Mouse (Mus musculus) ovary, postnatal 14 days (tissue): Measurements from ENCODE around the gene Atxn7l1.

Experiments
- DNase-seq: peaks from one replicate; pipeline ENCODE4 v3.0.0; 2022; ENCODE audit warnings: low spot score

Atxn7l1 gene

DNA sequence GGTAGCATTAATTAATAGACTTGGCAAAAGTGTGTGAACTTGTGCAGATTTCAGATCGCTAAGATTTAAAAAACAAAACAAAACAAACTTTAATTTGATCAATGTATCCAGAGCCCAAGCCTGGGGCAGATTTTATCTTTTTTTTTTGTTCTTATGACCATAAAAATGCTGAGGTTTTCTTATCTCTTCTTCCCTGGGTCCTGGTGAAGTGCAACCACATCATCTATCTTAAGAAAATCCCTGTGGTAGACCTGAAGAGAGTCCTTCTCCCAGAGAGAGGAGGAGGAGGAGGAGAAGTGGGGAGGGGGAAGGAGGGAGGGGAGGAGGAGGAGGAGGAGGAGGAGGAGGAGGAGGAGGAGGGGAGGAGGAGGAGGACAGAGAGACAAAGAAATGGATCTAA is 78.5 kb downstream of the Atxn7l1 start:
- DNase-seq: no peak

DNA sequence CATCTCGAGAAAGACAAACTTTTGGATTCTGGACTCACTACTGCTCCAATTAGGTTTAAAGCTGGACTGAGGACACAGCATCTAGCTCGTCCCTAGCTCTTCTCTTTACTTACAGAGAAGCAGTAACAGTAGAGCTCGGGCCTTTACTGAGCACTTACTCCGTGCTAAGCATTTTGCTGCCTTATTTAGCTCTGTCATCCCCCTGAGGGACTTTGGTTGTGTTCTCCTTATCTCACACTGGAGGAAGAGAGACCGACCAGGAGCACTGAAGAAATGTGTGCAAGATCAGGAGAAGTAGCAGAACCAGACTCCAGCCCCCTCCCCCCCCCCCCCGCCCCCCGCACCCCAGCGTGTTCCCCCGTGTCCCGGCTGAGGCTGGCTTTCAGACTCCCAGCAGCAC is 79.1 kb downstream of the Atxn7l1 start:
- DNase-seq: no peak

DNA sequence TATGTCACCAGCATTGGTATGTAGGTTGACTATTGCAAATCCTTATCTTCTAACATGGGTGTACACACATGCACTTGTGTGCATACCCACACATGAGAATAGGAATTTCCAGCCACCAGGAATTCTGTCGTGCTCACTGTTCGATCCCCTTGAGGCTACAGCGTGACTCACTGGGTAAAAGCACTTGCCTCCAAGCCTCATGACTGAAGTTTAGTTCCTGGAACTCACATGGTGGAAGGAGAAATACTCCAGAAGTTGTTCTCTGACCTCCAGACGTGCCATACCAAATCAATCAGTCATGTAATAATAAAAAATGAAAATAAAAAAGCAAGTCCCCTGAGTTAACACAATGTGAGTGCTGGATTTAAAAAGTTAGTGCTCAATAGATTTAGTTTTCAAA is 87.8 kb downstream of the Atxn7l1 start:
- DNase-seq: no peak

DNA sequence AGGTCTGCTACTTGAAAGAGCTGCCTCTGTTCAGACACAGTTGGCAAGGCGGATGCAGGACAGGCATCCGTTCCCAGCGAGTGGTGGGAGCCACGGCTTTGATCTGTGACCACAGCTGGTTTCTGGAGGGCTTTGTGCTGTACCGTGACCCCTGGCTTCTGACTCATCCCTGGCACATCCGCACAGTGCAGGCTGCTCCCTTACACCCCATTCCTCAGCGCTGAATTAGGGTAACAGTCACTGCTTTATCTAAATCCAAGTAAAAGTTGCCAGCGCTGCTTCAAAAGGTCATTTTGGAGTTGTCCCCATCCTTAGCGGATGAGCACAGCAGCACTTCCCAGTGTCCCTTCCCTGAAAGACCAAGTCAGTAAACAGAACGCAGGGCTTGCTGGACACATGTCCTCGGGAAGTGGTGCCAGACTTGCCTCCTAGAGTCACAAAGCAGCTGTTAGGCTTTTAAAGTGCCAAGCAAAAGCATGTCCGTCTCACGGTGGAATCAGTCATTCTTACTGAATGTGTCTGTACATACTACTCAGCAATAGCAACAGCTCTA is 88.4 kb downstream of the Atxn7l1 start:
- DNase-seq: peak; percentile 34

DNA sequence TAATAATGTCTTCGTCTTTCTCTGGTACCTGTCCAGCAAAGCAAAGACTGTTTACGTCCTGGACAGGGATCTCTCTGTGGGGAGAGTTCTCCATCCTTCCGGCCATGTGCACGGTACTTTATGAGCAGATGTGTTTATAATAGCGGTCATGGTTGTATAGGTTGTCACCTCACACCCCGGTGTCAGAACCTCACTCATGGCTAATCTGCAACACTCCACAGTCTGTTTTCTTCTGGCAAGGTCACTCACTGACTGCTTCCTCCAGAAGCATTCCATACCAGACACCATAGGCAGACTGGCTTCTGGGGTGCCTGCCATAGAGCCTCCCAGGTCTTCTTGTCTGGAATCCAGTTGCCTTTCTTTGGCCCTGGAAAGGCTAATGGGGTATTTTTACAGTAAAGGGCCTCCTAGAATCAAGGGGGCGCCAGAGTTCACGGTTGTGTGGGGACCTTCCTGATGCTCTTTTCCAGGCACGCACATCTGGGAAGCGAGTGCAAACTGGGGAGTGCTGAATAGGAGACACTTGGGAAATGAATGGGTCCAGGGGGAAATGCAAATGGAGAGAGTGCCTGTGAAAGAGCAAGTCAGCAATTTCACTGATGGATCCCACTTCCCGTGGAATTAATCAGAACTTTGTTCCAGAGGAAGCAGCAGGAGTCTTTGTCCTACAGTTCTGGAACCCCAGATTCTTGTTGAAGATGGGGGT is 89.0 kb downstream of the Atxn7l1 start:
- DNase-seq: no peak

DNA sequence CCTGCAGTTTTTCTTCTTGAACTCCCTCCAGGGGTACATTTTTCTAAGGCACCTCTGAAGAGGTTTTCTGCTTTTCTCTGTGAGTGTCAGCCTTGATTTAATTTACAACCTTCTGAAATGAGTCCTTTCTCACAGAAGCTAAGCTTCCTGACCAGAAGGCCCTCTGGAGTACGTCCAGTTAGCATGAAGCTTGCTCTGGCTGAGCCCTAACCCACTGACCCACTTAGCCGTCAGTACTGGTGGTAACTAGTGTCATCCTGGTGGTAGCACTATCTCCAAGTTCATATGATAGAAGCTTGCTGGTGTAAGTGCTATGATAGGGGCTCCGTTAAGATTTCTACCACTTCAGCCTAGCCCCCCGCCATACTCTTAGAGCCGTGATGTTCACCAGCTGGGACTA is 89.6 kb downstream of the Atxn7l1 start:
- DNase-seq: no peak

DNA sequence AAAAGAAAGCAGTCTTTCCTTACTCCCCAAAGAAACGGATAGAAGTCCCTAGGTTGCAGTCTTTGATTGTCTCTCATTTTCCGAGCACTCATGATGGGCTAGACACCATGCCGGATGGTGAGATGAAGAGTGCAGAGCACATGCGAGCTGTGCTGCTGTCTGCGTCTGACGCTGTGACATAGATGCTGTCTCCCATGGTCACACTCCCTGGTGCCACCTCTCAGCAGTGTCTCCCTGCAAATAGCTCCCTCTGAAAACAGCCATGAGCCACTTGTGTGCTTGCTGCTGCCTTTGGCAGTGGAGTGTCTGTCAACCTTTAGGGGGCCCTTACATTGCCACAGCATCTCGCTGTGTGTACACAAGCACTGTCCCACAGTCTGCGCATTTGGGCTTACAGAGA is 95.2 kb downstream of the Atxn7l1 start:
- no peak for DNase-seq

DNA sequence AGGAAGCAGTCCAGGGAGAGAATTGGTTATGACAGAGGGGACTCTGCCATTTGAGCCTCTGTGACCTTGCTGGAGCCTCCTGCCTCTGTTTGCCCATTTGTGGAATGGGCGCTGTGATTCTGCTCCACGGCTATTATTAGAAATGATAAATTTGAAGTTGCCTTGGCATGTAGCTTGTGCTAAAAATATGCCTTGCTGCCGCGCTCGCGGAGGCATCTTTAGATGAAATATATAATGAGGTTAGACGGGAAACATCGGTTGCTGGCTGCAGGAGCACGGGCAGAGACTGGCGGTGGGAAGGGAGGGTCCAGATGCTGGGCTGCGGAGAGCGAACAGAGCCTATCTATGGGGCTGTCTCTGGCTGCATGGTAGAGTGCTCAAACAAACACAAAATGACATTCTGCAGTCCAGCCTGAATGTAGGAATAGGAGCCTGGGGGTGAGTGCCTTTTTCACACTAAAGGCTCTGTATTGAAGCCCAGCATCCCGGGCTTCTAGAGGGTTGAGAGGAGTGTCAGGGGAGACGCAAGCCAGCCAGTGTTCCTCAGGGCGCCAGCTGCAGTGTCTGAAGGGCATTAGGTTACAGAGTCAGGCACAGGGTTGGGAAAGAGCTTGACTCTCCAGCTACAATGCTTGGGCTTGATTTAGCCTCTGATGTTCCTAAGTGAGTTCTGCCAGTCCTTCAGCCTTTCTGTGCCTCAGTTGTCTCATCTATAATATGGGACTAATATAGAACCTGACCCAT is 96.8 kb downstream of the Atxn7l1 start:
- DNase-seq: no peak

DNA sequence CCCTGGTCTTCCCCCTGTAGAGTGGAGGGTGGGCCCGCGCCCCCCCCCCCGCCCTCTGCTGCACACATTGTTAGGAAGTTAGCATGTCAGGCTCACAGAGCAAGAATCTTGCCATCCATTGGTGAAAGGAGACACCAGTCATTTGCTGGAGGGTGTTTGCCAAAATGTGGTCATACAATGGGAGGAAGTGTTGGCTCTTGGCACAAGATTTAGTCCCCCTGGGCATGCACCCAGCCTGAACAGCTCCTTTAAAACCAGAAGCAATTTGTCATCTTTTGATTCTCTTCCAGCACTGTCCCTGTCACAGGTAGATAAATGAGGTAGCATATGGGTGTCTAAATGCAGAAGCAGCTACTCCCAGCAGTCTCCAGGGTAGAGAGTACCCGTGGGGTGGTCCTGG is 98.0 kb downstream of the Atxn7l1 start:
- DNase-seq: peak; percentile 36

DNA sequence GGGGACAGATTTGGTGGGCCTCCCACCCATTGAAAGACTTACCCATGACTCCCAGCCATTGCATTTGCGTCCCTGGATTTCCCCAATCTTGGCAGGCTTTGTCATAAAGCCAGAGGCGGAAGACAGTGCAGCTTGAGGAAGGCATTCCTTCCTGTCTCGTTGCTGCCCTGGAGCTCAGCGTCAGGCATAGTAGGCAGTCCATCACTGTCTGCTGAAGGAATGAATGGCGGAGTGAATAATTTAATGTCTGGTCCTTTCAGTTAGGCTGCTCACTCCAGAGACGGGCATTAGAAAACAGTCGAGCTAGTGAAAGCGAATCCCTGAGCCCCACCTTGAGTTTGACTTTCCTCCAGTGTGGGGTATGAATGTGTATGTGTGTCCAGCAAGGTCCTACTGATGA is 99.4 kb downstream of the Atxn7l1 start:
- no peak for DNase-seq

DNA sequence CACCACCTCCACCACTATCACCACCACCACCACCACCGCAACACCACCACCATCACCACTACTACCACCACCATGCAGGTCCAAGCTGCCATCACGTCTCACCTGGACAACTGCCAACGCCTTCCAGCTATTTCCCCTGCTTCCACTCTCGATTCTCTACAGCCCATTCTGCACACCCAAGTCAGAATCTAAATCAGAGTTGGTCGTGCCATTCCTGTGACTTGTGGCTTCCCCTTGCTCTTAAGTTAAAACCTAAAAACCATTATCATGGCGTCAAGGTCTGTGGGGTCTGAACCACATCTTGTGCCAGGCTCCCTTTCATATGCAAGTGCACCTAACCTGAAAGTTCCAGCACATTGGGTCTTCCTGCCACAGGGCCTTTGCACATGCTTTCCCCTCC is 102.7 kb downstream of the Atxn7l1 start:
- DNase-seq: no peak

DNA sequence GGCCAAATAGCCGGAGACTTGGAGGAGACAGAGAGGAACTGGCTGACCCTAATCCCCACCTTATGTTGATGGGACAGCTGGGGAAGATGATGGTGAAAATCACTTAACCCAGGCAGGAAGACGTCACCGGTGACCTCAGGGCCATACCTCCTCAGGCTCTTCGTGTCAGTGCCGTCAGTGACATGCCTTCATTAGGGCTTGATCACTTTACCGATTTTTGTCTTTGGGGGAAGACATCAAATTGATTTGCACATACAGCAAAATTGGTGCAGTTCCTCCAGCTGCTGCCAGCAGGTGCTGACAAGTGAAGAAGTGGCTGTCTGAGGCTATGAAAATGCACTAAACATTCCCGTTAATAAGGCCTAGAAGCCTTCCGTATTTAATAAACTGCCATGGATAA is 103.9 kb downstream of the Atxn7l1 start:
- DNase-seq: no peak

DNA sequence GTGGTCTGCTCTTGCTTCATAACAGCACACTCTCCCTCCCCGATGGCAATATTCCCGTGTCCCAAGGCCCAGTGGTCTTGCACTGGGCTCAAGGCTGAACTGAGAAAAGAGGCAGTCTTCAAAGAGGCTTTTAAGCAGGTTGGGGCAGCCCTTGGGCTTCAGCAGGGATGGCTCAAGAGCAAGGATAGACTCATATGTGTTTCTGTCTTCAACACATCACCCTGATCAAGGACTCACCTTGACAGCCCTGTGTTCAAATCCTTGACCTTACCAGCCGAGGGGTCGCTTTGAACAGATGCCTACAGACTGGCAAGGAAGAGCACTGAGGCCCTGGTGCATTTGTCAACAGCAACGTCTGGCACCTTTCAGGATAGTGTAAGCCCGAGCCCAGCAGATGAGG is 105.1 kb downstream of the Atxn7l1 start:
- no peak for DNase-seq

DNA sequence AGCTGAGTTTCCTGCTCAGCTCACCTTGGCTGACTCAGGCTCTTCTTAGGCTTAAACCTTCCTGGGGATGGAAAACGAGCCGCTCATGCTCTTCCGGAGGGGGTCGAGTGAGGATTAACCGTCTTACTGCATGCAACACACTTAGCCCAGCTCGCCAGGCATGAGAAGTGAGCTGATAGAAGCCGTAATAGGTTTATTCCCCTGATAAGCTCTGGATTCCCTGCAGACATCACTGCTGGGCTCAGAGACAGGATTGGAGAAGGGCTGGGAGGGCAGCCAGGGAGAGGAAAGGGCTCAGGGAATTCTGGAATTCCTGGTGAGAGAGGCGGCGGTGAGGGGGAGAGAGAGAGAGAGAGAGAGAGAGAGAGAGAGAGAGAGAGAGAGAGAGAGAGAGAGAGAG is 105.7 kb downstream of the Atxn7l1 start:
- DNase-seq: no peak

DNA sequence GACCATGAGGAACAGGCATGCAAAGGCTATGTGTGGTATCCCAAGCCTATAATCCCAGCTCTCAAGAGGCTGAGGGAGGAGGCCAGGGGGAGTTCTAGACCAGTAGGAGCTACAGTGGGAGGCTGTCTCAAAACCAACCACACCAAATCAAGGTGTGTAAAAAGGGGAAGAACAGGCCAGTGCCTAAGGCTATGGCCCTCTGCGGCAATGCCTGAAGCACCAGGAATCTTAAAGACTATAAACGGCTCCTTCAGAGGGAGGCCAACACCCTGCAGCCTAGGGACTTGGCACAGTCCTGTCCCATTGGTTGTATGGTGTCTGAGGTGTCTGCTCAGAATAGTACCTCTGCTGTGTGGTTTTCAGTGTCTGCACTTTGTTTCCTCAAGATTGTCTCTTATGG is 107.8 kb downstream of the Atxn7l1 start:
- no peak for DNase-seq

DNA sequence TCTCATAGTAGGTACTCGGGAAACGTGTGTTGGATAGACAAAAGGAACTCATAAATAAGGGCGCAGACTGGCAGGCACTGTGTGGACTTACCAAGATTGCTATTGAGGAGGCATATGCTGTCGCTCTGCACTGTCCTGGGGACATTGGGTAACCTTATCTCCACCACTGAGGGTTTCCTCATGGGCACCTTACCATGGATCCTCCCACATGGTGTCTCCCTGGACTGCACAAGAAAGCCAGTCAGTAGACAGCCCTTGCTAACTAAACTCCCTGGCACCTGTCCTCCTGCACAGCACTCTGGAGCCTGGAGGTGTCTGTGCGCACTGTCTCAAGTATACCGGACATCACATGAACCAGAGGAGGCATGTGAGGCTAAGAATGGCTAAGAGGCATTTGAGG is 108.9 kb downstream of the Atxn7l1 start:
- DNase-seq: no peak

DNA sequence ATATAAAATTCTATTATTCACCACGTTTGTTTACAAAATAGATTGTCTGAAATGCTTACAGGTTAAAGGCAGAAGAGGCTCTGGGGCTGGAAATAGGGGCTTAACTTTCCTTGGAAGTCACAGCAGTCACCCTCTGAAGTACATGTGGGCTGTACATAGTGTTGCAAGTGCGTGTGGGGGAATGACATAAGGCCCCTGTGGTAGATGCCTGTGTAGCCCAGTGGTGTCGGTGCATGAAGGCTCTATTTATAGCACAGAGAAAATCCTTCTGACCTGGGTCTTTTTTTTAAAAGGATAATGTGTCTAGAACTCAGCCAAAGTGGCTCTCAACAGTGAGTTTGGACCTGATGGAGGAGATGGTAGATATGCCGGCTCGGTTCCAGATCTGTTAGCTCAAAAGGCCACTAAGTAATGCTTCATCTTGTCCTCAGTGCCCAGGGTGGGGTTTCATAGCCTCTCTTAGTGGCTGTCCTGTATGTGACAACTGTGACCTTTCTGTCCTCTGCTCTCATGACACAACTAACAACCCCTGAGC is 111.6 kb downstream of the Atxn7l1 start:
- DNase-seq: no peak

DNA sequence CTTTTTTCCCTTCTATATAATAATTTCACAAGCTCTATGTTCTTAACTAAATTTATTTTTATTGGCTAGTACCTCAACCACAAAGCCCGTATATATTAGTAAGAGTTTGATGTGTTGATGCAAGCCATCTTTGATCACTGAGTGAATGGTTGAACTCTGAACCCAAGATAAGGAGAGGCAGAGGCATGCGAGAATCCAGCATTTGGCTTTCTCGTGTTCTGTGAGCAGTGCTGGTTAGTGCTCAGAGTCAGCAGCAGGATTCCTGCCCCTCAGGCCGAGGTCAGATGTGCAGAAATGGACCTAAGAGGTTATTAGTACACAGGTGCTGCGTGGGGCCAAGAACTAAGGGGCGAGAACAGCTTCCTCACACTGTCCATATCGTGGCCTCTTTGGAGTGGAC is 113.1 kb downstream of the Atxn7l1 start:
- DNase-seq: no peak

DNA sequence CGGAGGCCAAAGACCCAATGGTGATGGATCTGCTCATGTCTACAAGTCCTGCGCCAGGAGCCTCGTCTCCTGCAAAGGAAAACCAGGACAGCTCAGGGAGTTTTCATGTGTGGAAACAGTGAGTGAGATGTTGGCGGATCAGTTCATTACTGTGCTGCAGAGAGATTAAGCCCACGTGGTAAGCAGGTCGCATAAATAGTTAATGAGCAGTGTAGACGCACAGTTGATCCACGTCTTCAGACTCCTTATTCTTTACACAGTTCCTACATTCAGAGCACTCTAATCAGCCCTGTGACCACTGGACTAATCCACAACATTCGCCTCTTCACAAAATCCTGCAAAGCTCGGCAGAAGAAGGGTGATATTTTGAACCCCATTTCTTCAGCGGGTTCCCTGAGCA is 118.4 kb downstream of the Atxn7l1 start:
- DNase-seq: no peak

DNA sequence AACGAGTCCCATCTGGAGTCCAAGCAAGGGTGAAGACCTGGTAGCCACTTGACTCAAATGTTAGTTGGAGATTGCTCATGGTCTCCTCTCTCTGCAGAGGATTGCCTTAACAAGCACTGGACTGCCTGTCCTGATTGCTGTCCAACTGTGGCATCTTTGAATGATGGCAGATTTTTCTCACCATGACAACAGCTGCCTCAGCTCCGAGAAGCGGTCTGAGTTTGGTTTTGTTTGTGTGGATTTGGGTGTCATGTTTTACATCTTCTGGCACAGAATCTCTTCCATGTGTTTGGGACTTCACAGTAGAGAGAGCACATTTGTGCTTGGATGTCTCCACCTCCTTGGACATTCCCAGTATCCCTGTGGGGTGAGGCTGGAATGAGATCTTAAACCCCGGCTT is 120.5 kb downstream of the Atxn7l1 start:
- no peak for DNase-seq

DNA sequence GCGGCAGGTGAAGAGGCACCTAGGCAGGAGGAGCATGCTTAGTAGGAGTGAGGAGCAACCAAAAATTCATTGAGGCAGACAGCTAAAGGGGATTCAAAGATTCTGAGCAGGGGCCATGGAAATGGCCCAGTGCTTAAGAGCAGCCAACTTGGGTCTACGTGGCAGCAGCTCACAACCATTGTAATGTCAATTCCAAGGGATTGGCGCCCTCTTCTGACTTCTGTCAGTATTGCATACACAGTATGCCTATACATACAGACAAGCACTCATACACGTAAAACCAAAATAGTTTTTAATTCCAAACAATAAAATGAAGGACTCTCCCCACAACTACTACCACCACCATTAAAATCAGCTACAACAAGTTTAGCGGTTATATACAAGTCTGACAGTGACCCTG is 122.2 kb downstream of the Atxn7l1 start:
- DNase-seq: peak; percentile 34

DNA sequence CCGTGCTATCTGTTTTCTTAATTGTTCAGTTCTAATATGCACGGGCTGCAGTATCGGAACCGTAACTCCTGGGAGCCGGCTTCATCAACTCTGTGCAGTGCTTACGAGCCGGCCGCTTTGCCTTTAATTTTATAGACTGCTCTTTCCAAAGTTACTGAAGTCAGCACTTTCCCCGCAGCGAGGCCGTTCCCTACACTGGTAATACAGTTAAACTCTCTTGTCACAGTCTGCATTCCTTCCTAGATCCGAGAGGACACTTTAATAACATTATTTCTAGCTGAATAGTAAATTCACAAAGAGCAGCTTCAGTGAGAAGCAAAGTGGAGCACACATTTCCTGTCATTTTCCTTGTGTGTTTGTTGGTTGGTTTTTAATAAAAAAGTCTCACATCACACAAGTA is 124.4 kb downstream of the Atxn7l1 start:
- DNase-seq: no peak

DNA sequence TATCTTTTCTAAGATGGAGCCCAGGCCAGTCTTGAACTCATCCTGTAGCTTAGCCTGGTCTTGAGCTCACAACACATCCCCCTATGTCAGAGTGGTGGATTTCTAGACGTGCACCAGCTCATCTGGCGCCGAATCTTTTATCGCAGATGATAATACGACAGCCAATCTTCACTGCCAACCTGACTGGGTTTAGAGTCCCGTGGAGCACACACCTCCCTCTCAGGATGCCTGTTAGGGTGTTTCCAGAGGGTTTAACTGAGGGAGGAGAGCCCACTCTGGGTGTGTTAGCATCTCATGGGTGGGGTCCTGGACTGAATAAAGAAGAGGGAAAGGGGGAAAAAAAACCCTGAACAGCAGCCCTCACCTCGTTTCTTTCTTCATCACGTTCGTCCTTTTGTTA is 124.9 kb downstream of the Atxn7l1 start:
- no peak for DNase-seq
